Mouse (Mus musculus) gastrocnemius, postnatal 14 days (tissue): Measurements from ENCODE around the gene Nptn. TPM values are rescaled to one million over a fixed set of nuclear protein-coding genes. Genes with fewer than 3 reads are reported as not detected.

ENCODE experiments used
- DNase-seq: peaks from one replicate; pipeline ENCODE4 v3.0.0; 2021; ENCODE audit warnings: mixed read lengths
- intact Hi-C: fragments of 180-260 bp; cut with DNase I; formaldehyde crosslinking; loops from one replicate; pipeline ENCODE4 v1.15.1; 2025; ENCODE audit warnings: low total_unique reads
- total RNA-seq, 2 experiments: library from RNA; stranded (reverse); gene quantifications; 2 replicates each; pipeline ENCODE4 v1.2.3; 2021

The Nptn gene
- total RNA-seq, 2 experiments from 2014 or later, result 91.0 to 101 TPM

GRCm38 (mm10) chr9:58648406-58649264, 66.6 kb downstream of the Nptn start:
- no peak for DNase-seq
- intact Hi-C loops, result no loop called here

- intact Hi-C loops, result no loop called here
- DNase-seq, result no peak
These were observed 67.2 kb downstream of the Nptn start for GRCm38 (mm10) chr9:58649265-58649626.

- no peak for DNase-seq
- intact Hi-C loops, result loop anchor here (2.0 to 5.0 kb wide), 2 partner anchors 73 to 115 kb away; no protein-coding TSS in a partner anchor
These were observed 70.0 kb downstream of the Nptn start for GRCm38 (mm10) chr9:58651993-58652392.

GRCm38 (mm10) chr9:58654494-58654893, 72.5 kb downstream of the Nptn start:
- intact Hi-C loops, result loop anchor here (5.0 kb wide), 1 partner anchor 117 kb away; no protein-coding TSS in a partner anchor
- no peak for DNase-seq

- DNase-seq, result no peak
These were observed 74.4 kb downstream of the Nptn start for GRCm38 (mm10) chr9:58656396-58656795.

GRCm38 (mm10) chr9:58656824-58657223, 74.8 kb downstream of the Nptn start:
- DNase-seq, result no peak
- intact Hi-C loops, result no loop called here

More at GRCm38 (mm10) chr9:58656396-58656795, 74.4 kb downstream of the Nptn start:
- intact Hi-C loops, result no loop called here

- no peak for DNase-seq
- intact Hi-C loops, result no loop called here
These were observed 75.9 kb downstream of the Nptn start for GRCm38 (mm10) chr9:58657735-58658512.

GRCm38 (mm10) chr9:58658596-58659309, 76.7 kb downstream of the Nptn start:
- no peak for DNase-seq
- intact Hi-C loops, result no loop called here

- intact Hi-C loops, result no loop called here
- DNase-seq, result no peak
These were observed 77.3 kb downstream of the Nptn start for GRCm38 (mm10) chr9:58659331-58659730.

GRCm38 (mm10) chr9:58659989-58660388, 77.9 kb downstream of the Nptn start:
- intact Hi-C loops, result no loop called here
- no peak for DNase-seq

- DNase-seq, result no peak
- intact Hi-C loops, result no loop called here
These were observed 78.6 kb downstream of the Nptn start for GRCm38 (mm10) chr9:58660673-58661072.

GRCm38 (mm10) chr9:58662007-58662406, 80.0 kb downstream of the Nptn start:
- intact Hi-C loops, result no loop called here
- no peak for DNase-seq

GRCm38 (mm10) chr9:58662791-58663190, 80.8 kb downstream of the Nptn start:
- DNase-seq, result no peak
- intact Hi-C loops, result no loop called here

GRCm38 (mm10) chr9:58665492-58665891, 83.5 kb downstream of the Nptn start:
- DNase-seq, result no peak
- intact Hi-C loops, result no loop called here

- DNase-seq, result no peak
- intact Hi-C loops, result no loop called here
These were observed 84.2 kb downstream of the Nptn start for GRCm38 (mm10) chr9:58666191-58666590.

GRCm38 (mm10) chr9:58667244-58667643, 85.2 kb downstream of the Nptn start:
- DNase-seq, result no peak
- intact Hi-C loops, result no loop called here

GRCm38 (mm10) chr9:58668171-58668570, 86.1 kb downstream of the Nptn start:
- intact Hi-C loops, result no loop called here
- DNase-seq, result no peak

GRCm38 (mm10) chr9:58669071-58669470, 87.0 kb downstream of the Nptn start:
- DNase-seq, result no peak
- intact Hi-C loops, result no loop called here

GRCm38 (mm10) chr9:58669819-58670218, 87.8 kb downstream of the Nptn start:
- intact Hi-C loops, result no loop called here
- DNase-seq, result no peak

GRCm38 (mm10) chr9:58672474-58672873, 90.4 kb downstream of the Nptn start:
- peak; percentile 52 for DNase-seq

More at GRCm38 (mm10) chr9:58672474-58672873, 90.4 kb downstream of the Nptn start:
- intact Hi-C loops, result no loop called here
